Mouse (Mus musculus) cerebellum, postnatal 14 days (tissue): ENCODE data around the gene Kpna1.

Experiments
- DNase-seq, 2 experiments: peaks; one replicate each; pipeline ENCODE4 v3.0.0; 2021; ENCODE audit warnings: mixed read lengths in 2 of 2

Gene Kpna1

DNA sequence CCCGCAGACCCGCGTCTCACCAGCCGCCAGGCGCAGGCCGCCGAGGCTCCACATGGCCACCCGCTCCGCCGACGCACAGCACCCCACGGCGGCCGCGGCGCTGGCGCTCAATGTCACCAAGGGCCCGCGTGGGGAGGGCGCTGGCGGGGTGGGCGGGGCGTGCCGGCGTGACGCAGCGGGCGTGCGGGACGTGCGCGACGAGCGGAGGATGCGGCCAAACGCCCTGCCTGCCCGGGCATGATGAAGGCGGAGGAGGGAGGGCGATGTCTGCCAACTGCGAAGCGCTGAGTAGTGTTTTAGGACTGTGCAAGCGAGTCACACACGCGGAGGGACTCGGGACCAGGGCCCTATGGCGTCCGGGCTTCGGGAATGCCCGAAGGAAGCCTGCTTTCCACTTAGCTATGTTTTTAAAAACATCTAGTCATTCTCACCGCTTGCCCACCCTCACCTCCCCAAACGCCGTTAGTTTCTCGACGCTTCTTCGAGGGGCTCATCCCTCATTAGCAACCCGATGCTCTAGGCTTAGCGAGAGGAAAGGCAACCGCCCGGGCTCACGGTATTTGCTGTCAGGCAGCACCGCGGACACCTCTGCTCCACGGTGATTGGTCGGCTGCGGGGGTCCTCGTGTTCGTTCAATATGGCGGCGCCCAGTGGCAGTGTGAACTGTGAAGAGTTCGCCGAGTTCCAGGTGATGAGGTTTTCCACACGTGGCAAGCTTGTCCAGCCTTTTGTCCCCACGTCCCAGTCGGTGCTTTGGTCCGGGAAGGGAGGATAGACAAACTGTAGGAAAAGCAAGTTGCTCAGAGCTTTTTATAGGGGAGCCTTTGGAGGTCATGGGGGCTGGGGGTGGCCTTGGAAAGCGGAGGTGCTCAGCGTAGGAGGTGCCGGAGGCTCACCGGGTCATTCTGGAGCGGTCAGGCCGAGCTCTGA, 93.2 kb downstream of the Kpna1 start, which contains the start of the genes Fam162a and Ccdc58:
Fam162a (minus strand) TSS at position 145 of the 930 bp plus-strand sequence.
Ccdc58 (plus strand) TSS at position 236 of the 930 bp plus-strand sequence.
- peak; percentile 96 to 97 for DNase-seq

GRCm38 (mm10) chr16:36072410-36073011, 94.0 kb downstream of the Kpna1 start:
- DNase-seq, result no peak

GRCm38 (mm10) chr16:36074772-36075171, 96.2 kb downstream of the Kpna1 start:
- DNase-seq, result no peak

DNA sequence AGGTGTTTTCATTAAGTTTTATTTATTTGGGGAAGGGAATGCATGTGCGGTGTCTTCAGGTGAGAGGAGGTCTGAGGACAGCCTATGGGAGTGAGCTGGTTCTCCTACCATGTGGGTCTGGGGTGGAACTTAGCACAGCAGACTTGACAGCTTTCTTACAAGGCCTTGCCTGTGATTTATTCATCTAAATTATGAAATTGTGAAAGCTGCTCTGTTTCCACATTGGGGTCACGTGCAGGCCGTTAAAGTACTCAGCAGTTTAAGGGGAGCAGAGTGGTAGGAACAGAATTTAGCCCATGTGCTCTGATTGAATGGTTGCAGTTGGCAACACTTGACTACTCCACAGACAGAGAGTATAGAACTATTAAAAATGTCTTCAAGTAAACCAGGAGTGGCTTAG, 101.4 kb downstream of the Kpna1 start:
- DNase-seq, result no peak
